Mouse (Mus musculus) hindbrain, embryonic 11.5 days (tissue): ENCODE measurements at regions not wholly inside any gene's neighbourhood (a gene's known extent, or its start where the extent isn't known, plus 50 kb on each side); places are given as distances from the start of the nearest gene placed in this dataset.
A peak's percentile ranks its signal among the peaks of the same experiment; 100 is the strongest.

Experiments
- ATAC-seq: fragments of 200-750 bp; cut with Nextera tagmentation; 2 replicates; pipeline ENCODE4 v1.8.0; 2017; ENCODE audit warnings: mild to moderate bottlenecking, moderate TSS enrichment, moderate library complexity; ENCODE audit not compliant: low FRiP score
- DNase-seq: peaks from one replicate; pipeline ENCODE4 v3.0.0-alpha.2; 2015; ENCODE audit warnings: low spot score
- H3K27ac ChIP-seq: fragments of 300-500 bp; sonication (generic); 2 replicates; pipeline ENCODE4 v1.5.1; 2014; ENCODE audit warnings: mild to moderate bottlenecking, low read depth, low read length
- H3K27me3 ChIP-seq: fragments of 300-500 bp; sonication (generic); 2 replicates; pipeline ENCODE4 v1.6.1; 2014; ENCODE audit warnings: mild to moderate bottlenecking, low read length, moderate library complexity, mixed read lengths; ENCODE audit not compliant: control insufficient read depth, insufficient read depth
- H3K36me3 ChIP-seq: fragments of 300-500 bp; sonication (generic); 2 replicates; pipeline ENCODE4 v1.6.1; 2014; ENCODE audit warnings: mild to moderate bottlenecking, low read length, moderate library complexity, mixed read lengths; ENCODE audit not compliant: control insufficient read depth, insufficient read depth
- H3K4me1 ChIP-seq: fragments of 300-500 bp; sonication (generic); replicated peaks from 2 replicates; pipeline ENCODE4 v1.6.1; 2014; ENCODE audit warnings: low read length, mixed read lengths; ENCODE audit not compliant: control insufficient read depth, insufficient read depth
- H3K4me2 ChIP-seq: fragments of 300-500 bp; sonication (generic); replicated peaks from 2 replicates; pipeline ENCODE4 v1.6.1; 2014; ENCODE audit warnings: mild to moderate bottlenecking, low read depth, low read length
- H3K4me3 ChIP-seq: fragments of 300-500 bp; sonication (generic); 2 replicates; pipeline ENCODE4 v1.5.1; 2014; ENCODE audit warnings: low read depth, low read length
- H3K9ac ChIP-seq: fragments of 300-500 bp; sonication (generic); 2 replicates; pipeline ENCODE4 v1.6.1; 2014; ENCODE audit warnings: low read depth, low read length
- H3K9me3 ChIP-seq: fragments of 300-500 bp; sonication (generic); 2 replicates; pipeline ENCODE4 v1.6.1; 2016; ENCODE audit warnings: low read length; ENCODE audit not compliant: control insufficient read depth
- WGBS: fragments of 180-500 bp; shearing (Covaris S2); extraction: QIAGEN DNeasy Blood & Tissue Kit; methylation state at CpG from one replicate; pipeline ENCODE4 v1.1.7; 2014; 5-methylcytosine and 5-hydroxymethylcytosine counted together

DNA sequence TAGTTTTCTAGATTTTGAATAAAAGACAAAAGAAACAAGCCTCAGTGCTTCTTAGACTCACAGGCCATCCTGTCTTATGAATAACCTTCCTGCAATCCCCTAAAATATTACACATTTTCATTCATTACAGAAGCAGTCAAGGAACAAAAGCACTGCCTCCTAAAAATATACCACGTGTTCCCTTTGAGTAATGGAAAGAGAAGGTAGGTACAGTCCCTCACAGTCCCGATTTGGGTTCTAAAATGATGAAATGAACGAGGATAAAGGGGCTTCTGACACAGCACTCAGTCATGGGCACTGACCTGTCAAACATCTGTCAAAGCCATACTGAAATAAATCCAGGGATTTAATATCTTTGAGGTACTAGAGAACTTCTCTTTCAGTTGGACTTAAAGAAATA is 159.9 kb downstream of the AW209491 start:
- DNase-seq (no peak), ATAC-seq (no peak)
- Histone ChIP-seq H3K36me3 (no peaks in the 10 kb centered on the region), H3K4me1 (no peaks in the 10 kb centered on the region), H3K27me3 (no peaks in the 10 kb centered on the region), H3K4me3 (no peak overlapping the region), H3K4me2 (no peak overlapping the region), H3K27ac (no peak overlapping the region), H3K9me3 (no peaks in the 10 kb centered on the region), H3K9ac (no peak overlapping the region)
- WGBS, result 50% methylated on average over 3 of the region's 3 CpGs

DNA sequence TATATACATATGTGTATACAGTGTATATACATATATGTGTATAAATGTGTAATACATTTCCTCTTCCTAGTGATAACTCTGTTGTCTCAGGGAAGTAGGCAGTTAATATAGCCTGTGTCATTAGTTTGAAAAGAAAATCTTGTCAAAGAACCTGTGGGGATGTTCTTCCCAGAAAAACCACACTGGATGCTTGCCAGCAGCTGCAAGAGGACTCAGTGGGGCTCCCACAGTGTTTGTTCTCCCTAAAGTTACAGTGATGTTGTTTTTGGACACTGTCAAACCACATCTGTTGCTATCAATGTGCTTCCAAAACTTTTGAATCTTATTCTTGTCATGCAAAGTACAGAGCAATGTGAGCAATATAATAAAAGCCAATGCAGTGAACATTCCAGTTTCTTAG is 170.3 kb downstream of the AW209491 start:
- Histone ChIP-seq H3K9me3 (no peaks in the 10 kb centered on the region), H3K36me3 (no peaks in the 10 kb centered on the region), H3K27ac (no peak overlapping the region), H3K4me3 (no peak overlapping the region), H3K4me2 (no peak overlapping the region), H3K27me3 (no peaks in the 10 kb centered on the region), H3K9ac (no peak overlapping the region), H3K4me1 (no peaks in the 10 kb centered on the region)
- no peak for ATAC-seq
- no peak for DNase-seq

DNA sequence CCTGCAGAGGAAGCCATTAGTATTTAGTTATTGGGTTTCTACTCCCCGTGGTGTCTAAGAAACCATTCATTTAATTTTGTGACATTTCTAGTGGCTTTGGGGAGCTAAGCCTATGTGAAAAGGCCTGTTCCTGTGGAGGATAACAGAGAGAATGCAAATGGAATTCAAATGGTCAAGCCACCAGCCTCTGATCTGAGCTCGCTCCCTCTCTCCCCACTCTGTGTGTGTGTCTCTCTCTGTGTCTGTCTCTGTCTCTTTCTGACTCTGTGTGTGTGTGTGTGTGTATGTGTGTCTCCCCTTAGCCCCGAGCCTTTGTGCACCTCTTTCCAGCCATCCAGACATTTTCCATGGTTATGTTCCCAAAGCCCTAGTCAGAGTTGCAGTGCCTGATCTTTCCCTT is 171.1 kb downstream of the AW209491 start:
- H3K4me3 ChIP-seq, result no peak overlapping the region
- WGBS, result 34% methylated on average over 3 of the region's 3 CpGs
- H3K36me3 ChIP-seq, result no peaks in the 10 kb centered on the region
- H3K9ac ChIP-seq, result no peak overlapping the region
- H3K27me3 ChIP-seq, result no peaks in the 10 kb centered on the region
- H3K27ac ChIP-seq, result no peak overlapping the region
- no peaks in the 10 kb centered on the region for H3K9me3 ChIP-seq
- H3K4me2 ChIP-seq, result no peak overlapping the region
- no peak for DNase-seq
- no peaks in the 10 kb centered on the region for H3K4me1 ChIP-seq
- 0 out of 2 replicates have a peak, but pooled peaks have one; percentile 40 for ATAC-seq

DNA sequence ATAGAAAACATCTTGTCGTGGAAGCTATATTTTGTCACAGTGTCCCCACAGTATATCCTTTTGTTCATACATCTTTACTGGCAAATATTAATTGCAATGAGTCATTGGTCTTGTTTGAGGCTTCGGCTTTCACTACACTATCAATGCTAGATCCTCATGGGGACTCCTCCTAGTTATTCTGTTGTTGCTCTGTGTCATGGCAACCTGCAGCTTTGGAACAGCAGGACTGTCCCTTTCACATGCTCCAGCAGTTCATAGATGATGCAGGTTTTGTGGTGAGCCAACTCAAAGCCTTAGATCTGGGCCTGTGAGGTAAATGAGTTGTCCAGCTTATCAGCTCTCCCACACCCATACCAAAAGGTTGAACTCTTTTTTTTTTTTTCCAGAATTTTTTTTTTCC is 172.4 kb downstream of the AW209491 start:
- H3K9me3 ChIP-seq, result no peaks in the 10 kb centered on the region
- H3K27me3 ChIP-seq, result no peaks in the 10 kb centered on the region
- DNase-seq, result no peak
- H3K4me3 ChIP-seq, result no peak overlapping the region
- H3K27ac ChIP-seq, result no peak overlapping the region
- no peaks in the 10 kb centered on the region for H3K4me1 ChIP-seq
- no peak for ATAC-seq
- H3K9ac ChIP-seq, result no peak overlapping the region
- H3K4me2 ChIP-seq, result no peak overlapping the region
- H3K36me3 ChIP-seq, result no peaks in the 10 kb centered on the region
- WGBS, result 68% methylated on average over 2 of the region's 2 CpGs

DNA sequence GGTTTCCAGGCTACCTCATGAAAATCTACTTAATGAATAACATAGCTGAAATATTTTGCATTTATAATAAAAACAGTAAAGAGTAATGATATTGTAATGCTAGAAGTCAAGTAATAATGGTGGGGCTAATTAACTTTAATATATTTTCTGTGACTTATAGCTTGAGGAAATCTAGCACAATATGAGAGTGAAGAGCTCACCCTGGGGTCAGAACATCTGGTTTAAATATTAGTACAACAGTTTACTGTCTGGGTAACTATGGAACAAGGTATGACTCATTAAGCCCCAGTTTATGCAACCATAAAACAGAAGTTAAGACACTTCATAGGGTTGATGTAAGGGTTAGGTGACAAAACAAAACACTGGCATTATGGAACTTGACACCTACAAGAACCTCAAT is 205.4 kb downstream of the AW209491 start:
- H3K4me1 ChIP-seq, result no peaks in the 10 kb centered on the region
- H3K36me3 ChIP-seq, result no peaks in the 10 kb centered on the region
- no peak overlapping the region for H3K27ac ChIP-seq
- DNase-seq (no peak), ATAC-seq (no peak)
- H3K4me3 ChIP-seq, result no peak overlapping the region
- H3K27me3 ChIP-seq, result no peaks in the 10 kb centered on the region
- H3K9ac ChIP-seq, result no peak overlapping the region
- no peak overlapping the region for H3K4me2 ChIP-seq
- no peaks in the 10 kb centered on the region for H3K9me3 ChIP-seq
